Mouse (Mus musculus) embryo, embryonic 10 days (tissue): ENCODE results near the gene Lrrc10b.

Experiments used
- DNase-seq: peaks from one replicate; pipeline ENCODE4 v3.0.0-alpha.2; 2015; ENCODE audit warnings: low spot score

Gene Lrrc10b

DNA sequence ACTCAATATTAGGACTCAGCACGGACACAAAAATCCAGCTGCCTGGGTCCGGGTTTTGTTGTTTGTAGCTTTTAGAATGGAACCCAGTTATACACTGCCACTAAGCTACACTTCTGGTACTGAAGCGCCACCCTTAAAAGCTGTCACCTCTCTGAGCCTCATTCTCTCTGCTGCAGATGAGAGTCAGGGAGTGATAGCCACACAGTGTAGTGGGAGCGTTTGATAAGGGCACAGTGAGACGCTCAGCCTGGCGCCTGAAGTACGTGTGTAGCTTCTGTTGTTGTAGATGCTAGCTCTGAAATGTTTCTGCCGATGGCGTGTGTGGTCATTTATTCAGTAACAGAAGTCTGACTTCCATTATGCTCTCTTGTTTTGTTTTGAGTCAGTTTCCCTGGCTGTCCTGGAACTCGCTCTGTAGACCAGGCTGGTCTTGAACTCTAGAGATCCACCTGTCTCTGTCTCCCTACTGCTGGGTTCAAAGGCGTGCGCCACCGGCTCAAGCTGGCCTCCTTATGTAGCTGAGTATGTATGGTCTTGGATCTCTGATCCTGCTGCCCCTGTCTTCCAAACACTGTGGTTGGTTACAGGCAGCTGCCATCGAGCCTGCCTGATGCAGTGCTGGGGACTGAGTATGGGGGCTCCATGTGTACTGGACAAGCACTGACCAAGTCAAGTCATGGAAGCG is 12.4 kb downstream of the Lrrc10b start:
- DNase-seq = no peak

DNA sequence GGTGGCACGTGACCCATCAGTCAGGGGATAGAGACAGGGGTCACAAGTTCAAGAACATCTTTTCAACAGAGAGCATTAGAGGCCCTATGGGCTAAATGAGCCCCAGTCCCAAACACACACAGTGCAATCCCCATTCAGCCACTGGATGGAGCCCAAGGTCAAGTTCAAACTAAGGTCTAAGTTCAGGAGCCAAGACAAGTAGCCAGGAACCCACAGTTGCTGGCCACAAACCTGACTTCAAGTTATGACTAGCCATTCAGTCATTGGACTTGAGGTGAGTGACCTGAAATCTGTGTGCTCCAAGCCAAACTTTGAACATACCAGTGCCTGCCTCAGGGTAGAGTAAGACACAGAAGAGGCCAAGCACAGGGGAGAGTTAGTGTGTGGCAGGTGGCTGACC is 19.8 kb downstream of the Lrrc10b start:
- DNase-seq = peak; percentile 54

DNA sequence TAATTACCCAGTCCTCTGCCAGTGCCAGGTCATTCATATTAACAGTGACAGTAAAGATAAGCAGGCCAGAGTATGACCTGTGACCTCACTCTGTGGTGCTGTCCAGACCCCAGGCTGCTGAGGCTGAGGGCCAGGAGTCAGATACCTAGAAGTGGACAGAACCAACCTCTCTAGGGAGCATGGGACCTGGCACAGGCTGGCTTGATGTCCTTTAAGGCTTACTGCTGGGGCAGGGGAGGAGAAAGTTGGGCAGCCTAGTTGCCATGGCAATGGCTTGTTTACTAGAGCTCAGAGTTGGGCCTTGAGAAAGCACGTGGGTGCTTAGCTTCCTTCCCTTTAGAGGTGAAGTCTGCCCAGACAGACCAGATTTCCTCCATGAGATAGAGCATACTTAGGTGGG is 20.5 kb downstream of the Lrrc10b start:
- DNase-seq = no peak

DNA sequence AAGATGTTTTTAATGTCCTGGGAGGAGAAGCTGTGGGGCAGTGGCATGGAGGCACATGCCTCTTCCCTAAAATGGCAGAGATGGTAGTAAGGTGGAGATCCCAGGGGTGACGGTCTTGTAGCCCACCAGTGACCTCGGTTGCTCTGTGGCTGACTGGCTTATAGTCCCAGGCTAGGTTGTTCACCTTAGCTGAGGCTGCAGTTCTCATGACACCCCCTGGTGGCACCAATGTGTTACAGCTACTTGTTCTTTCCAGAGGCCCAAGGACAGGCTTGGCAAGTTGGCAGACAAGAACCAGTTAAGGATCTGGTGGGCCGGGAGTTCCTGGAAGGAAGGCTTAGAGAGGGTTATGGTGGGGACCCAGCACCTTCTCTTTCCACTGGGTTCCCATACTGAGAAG is 21.4 kb downstream of the Lrrc10b start:
- peak; percentile 84 for DNase-seq

DNA sequence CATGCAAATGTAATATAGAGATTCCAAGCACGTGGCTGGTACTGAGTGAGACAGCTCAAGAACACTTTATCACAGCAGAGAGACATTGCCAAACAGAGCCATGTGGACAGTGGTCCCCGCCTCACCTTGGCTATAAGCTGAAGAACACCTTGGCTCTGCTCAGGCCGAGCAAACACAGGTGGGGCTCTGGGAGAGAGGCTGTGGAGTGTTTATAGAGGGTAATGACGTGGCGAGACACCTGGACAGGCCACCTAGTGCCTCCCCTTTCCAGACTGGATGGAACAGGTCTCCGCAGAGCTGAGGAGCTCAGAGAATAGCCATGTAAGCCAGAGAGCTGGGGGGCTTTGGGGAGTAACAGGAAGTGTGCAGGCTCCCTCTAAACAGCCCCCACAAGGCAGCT is 22.3 kb downstream of the Lrrc10b start:
- DNase-seq = no peak

DNA sequence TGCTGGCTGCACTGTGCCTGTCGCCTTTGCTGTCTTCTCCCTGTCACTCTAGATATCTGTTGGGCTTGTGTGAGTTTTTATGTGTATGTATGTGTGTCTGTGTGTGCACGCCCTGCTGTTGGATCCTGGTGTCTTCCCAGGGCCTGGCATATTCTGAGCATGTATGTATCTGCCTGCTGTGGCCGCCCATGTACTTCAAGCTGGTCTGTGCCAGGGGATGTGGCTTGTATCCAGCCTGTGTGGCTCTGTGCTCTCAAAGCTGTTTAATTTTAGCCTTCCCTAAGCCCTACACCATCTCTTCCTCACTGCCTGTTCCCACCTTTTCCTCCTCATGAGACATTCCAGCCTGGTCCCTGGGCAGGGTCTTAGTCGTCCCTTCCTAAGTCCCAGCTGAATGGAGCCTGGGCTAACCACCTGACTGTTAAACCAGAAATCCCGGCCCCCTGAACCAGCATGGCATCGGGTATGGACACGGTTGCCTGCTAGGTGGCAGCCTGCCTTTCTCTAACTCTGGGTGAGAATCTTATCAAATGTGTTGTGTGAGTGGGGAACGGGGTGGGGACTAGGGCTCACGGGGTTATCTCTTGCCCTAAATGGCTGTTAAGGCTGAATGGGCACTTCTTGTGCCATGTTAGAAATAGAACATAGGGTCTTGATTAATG is 23.3 kb downstream of the Lrrc10b start:
- no peak for DNase-seq

DNA sequence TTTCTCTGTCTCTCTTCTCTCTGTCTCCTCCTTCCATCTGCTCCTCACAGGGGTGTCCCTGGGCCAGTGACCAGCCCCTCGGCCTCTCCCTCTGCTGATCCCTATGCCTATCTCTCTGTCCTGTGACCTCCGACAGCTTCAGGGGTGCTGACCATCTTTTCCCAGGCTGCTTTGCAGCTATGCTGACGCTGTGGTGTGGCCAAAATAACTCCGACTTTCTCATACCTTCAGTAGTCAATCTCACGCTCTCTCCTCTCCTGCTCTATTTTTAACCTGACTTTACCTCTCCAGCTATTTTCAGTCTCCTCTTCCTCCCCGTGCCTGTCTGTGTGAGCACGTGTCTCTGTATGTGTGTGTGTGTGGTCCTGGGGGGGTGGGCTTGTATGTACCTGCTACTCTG is 24.0 kb downstream of the Lrrc10b start:
- no peak for DNase-seq

DNA sequence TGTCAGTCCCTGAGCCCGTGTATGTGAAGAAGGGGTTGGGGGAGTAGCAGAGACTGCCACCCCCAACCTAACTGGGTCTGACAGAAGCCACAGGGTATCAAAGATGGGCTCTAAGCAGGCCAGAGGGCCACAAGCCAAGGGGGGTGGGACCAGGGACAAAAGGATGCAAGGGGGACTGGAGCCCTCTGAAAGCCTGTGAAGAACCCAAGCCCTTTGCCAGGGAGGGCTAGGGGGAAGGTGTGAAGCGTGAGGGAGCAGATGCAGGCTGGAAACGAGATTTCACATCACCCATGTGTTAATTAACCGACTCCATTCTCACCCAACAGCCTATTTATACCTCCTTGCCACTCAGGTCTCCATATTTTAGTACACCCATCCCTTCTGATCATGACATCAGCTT is 25.4 kb downstream of the Lrrc10b start:
- no peak for DNase-seq

DNA sequence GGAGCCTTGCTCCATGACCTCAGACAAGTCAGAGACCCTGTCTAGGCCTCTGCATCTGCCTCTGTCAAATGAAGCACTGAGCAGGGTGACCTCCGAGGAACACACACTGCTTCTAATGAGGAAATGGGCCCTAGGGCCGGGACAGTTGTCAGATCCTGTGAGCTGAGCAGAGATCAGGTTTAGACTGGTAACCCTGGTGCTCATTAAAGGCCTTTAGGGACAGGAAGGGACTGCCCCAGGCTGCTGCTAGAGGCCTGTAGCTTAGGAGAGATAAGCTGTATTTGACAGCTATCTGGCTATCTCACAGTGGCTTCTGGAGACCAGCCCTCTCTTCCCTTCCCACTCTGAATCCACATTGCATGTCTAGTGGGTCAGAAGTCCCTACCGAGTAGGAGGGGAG is 25.9 kb downstream of the Lrrc10b start:
- no peak for DNase-seq

DNA sequence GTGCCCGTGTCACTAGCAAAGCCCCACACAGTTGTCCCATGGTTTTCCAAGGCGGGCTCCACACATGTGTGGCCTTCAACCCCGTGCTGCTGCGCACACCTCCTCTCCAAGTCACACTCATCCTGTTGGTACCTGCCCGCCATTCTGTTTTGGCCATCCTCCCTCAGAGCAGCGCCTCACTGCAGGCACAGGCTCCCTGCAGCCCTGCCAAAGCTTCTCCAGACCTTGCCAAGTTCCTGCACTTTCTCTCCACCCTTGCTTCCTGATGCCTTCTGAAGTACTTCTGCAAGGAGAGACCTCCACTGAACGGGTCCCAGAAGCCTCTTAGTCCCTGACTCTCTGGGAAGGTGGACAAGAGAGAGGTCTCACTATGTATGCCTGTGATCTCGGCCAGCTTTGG is 27.9 kb downstream of the Lrrc10b start:
- DNase-seq = no peak

DNA sequence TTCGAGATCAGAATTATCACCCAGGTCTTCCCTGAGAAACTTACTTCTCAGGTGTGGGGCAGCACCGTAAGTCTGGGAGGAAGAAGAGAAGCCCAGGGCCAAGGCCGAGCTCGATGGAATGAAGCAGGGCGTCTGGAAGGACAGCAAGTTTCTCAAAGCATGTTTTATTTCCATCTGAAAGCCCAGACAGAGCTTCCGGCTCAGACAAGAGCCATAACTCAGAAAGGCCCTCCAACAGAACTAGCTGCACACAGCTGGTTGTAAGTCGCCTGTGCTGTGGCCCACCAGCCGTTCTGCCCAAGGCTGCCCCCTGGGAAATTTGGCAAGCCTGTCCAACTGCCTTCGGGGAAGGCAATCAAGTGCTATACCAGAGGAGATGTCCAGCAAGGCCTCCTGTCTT is 29.8 kb downstream of the Lrrc10b start:
- no peak for DNase-seq

DNA sequence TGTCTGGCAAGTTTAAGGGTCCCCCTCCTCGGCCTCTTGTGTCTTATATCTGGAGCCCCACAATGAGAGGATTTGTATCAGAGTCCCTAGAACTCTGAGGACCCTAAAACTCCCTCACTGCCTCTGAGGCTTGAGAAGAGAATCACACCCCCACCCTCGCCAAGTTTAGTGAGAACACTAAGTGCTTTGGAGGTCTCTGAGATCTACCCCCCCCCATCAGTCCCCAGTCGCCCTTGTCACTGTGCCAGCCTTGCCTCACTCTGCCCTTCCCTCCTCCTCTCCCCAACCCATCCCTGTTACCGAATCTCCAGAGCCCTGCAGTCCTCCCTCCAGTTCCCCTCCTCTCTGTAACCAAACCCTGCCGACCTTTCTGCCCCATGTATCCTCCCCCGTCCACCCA is 30.5 kb downstream of the Lrrc10b start:
- no peak for DNase-seq

DNA sequence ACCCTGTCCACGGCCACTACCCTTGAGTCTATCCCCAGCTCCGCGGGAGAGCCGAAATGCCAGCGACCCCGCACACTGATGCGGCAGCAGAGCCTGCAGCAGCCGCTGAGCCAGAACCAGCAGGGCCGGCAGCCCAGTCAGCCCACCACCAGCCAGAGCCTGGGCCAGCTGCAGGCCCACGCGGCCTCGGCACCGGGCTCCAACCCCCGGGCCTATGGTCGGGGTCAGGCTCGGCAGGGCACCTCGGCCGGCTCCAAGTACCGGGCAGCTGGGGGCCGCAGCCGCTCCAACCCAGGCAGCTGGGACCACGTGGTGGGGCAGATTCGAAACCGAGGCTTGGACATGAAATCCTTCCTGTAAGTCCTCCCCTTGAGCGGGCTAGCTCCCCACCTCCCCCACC is 31.0 kb downstream of the Lrrc10b start:
- DNase-seq = no peak

DNA sequence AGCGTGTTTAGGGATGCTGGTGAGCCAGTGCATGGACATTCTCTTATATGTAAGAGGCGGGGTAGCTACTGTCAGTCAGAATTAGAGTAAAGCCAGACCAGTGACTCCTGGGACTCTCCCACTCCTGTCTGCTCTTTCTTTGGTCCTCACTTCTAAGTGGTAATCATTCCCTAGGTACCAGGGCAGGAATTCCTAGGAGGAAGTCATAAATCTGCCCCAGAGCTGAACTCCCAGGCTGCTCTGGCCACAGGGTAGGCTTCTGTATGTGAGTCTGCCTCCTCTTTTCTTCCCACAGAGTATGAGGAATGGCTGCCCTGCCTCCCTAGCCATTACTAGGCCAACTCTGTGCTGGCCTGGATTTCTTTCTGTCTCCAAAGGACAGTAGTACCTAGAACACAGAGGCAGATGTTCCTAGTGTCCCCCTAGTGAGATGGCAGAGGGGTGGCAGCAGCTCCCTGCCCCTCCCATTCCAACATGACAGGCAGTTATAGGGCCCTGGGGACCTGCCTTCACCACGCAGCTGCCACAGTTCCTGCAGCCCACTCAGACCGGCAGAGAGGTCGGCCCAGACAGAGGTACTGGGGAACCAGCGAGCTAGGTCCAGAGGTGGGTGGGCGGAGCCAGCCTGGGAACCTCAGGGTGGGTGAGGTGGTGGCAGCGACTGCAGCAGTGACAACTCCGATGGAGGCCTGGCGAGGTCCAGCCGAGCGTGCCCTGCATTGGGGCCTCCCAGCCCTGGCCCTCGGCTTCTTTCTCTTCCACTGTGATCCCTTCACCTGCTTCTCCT is 31.6 kb downstream of the Lrrc10b start:
- DNase-seq = peak; percentile 30

DNA sequence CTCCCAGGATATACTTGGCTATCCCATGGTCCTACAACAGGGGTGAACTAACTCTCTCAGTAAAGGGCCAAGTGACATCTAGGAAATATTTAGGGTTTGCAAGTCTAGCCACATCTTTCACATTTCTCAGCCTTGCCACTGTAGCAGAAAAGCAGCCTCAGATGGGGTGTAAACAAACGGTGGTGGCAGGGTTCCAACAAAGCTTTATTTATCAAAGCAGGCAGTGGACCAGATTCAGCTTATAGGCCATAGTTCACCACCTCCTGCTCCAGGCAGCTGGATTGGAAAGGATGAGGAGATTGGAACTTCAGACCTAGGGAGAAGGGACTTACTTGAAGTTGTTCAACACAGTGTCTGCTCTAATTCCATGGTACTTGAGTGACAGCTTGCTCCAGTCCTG is 32.5 kb downstream of the Lrrc10b start:
- no peak for DNase-seq

DNA sequence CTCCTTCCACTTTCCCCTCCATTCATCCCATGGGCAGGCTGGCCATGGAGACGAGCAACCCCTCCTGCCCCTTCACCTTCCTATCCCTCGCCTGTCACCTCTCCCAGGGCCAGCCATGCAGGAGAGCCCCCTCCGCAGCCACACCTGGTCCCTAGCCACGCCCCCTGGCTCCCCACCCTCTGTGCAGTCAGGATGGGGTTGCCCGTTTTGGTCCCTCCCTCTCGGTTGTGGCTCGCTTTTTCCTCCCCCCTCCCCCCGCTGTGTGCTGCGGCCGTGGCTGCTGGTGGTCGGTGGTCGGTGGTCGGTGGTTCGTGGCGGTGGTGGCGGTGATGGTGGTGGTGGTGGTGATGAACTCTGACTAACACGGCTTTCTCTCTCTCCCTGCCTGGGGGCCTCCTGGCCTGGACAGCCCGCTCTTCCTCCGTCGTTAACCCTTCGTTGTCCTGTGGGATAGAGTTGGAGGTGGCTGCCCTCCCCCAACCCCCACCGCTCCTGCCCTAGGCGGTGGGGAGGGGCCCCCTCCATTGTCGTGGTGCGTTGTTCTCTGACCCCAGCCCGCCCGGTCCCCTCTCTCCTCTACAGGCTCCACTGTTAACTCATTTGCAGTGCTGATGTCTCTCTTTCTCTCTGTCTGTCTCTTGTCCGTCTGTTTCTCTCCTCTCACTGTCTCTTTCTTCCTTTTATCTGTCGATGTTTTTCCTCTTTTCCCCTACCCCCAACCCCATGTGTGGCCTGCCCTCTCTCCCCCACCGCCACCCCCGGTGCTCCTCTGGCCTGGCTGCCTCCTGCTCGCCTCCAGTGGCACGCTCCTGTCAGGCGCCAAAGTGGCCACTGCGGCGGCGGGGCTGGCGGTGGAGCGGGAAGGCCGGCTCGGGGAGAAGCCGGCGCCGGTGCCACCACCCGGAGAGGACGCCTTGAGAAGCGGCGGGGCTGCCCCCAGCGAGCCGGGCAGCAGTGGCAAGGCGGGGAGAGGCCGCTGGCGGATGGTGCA is 35.0 kb downstream of the Lrrc10b start:
- peak; percentile 51 for DNase-seq

DNA sequence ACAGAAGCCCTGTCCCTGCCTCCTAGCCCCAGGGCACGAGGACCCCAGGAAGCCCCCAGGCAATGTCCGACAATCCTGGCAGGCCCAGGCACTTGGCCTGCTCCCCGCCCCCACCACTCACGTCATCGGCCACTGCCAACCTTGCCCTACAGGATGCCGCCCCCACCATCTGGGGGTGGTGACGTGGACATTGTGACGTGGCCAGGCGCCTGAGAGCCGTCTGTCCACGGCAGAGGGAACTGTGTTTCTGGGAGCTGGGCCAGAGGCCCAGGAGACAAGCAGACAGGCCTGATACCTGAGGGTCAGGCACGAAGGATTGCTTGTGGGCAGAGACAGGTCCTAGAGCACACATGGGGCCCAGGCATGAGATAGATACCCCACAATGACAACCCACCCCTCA is 39.8 kb downstream of the Lrrc10b start:
- no peak for DNase-seq

DNA sequence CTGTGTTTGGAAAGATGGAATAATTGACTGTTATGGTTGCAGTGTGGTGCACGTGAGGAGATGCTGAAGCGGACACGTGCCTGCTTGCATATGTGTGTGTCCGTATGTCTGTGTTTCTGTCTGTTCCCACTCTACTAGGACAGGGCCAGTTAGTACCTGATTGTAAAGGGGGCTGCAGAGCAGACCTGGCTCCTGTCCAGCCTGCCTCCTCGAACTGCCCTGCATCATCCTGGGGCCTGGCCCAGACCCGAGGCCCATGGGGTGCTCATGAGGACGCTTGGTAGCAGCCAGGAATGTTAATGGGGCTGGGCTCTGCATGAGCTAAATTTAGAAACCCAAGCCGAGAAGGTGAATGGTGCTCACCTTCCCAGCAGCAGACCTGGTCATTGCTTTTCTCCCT is 40.4 kb downstream of the Lrrc10b start:
- no peak for DNase-seq

DNA sequence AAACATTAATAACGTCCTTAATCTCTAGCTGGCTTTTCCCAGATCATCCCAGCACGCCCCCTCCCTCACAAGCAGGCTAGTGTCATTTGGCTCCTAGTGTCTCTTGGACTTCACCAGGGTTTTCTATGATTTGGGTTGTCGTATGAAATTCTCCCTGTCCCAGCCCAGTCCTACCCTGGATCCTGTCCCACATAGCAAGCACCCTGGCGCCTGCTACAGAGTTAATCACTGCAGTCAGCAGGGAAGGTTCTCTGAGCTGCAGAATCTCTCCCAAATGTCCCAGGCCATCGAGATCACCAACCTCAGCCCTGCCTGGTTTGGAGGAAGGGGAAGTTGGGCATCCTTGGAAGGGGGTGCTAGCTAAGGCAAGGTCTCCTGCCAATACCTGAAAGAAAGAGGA is 41.8 kb downstream of the Lrrc10b start:
- DNase-seq = no peak

DNA sequence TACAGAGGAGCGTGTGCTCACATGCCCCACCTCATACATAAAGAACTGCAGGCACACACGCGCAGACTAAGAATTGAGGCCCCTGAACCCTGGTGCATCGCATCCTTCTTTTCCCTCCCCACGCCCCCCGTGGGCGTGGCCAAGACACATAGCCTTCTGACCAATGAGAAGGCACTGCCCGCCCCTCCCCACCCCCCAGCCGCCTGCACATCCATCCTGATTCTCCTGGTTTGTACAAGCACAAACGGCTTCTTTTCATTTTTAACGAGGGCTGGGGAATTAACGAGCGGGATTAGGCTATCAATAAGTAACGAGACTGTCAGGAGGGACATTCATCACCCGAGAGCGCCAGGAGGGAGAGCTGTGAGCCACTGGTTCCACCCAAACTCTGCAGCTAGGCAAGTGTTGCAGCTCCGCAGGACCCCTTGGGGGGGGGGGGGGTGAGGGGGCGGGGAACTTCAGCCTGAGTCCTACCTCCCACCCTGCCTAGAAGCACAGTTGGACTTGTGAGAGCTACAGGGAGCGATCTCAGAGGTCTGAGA is 43.5 kb downstream of the Lrrc10b start:
- DNase-seq = peak; percentile 92
